Mouse (Mus musculus) lung, embryonic 14.5 days (tissue): ENCODE data around the gene Arpc5. TPM values are rescaled to one million over a fixed set of nuclear protein-coding genes. Genes with fewer than 3 reads are reported as not detected.
A peak's percentile ranks its signal among the peaks of the same experiment; 100 is the strongest.

Experiments used
- ATAC-seq: fragments of 200-750 bp; cut with Nextera tagmentation; 2 replicates; pipeline ENCODE4 v1.8.0; 2017; ENCODE audit warnings: mild to moderate bottlenecking, moderate TSS enrichment, moderate library complexity; ENCODE audit not compliant: insufficient read depth
- DNase-seq: peaks from one replicate; pipeline ENCODE4 v3.0.0-alpha.2; 2015
- H3K27ac ChIP-seq: fragments of 300-500 bp; sonication (generic); 2 replicates; pipeline ENCODE4 v1.5.1; 2014; ENCODE audit warnings: low read depth, mild to moderate bottlenecking, moderate library complexity
- H3K27me3 ChIP-seq: fragments of 300-500 bp; sonication (generic); 2 replicates; pipeline ENCODE4 v1.6.1; 2014; ENCODE audit warnings: low read length, control low read depth; ENCODE audit not compliant: insufficient read depth
- H3K36me3 ChIP-seq: fragments of 300-500 bp; sonication (generic); 2 replicates; pipeline ENCODE4 v1.6.1; 2014; ENCODE audit warnings: control low read depth; ENCODE audit not compliant: insufficient read depth
- H3K4me1 ChIP-seq: fragments of 300-500 bp; sonication (generic); 2 replicates; pipeline ENCODE4 v1.6.1; 2014; ENCODE audit warnings: antibody characterized with exemption, control low read depth; ENCODE audit not compliant: insufficient read depth
- H3K4me2 ChIP-seq: fragments of 300-500 bp; sonication (generic); 2 replicates; pipeline ENCODE4 v1.6.1; 2014; ENCODE audit warnings: mild to moderate bottlenecking
- H3K4me3 ChIP-seq: fragments of 300-500 bp; sonication (generic); 2 replicates; pipeline ENCODE4 v1.5.1; 2014; ENCODE audit warnings: low read depth, low read length
- H3K9ac ChIP-seq: fragments of 300-500 bp; sonication (generic); 2 replicates; pipeline ENCODE4 v1.6.1; 2014
- H3K9me3 ChIP-seq: fragments of 300-500 bp; sonication (generic); 2 replicates; pipeline ENCODE4 v1.6.1; 2016; ENCODE audit warnings: low read depth, low read length, control low read depth
- CTCF ChIP-seq: IDR thresholded peaks from 2 replicates; pipeline ENCODE4 v1.5.1; 2016; ENCODE audit warnings: antibody characterized with exemption, low read depth
- WGBS: fragments of 180-500 bp; shearing (Covaris S2); extraction: QIAGEN DNeasy Blood & Tissue Kit; methylation state at CpG from one replicate; pipeline ENCODE4 v1.1.7; 2014; 5-methylcytosine and 5-hydroxymethylcytosine counted together
- polyA plus RNA-seq: library from polyadenylated mRNA; unstranded; fragments of >200 nt; fragmentation: Nextera tagmentation; extraction: Ambion mirVana; gene quantifications from 2 replicates; pipeline ENCODE4 v1.2.1, GENCODE M21; 2014

The Arpc5 gene
- polyA plus RNA-seq, 1 experiment from 2014 or later = 253 TPM

DNA sequence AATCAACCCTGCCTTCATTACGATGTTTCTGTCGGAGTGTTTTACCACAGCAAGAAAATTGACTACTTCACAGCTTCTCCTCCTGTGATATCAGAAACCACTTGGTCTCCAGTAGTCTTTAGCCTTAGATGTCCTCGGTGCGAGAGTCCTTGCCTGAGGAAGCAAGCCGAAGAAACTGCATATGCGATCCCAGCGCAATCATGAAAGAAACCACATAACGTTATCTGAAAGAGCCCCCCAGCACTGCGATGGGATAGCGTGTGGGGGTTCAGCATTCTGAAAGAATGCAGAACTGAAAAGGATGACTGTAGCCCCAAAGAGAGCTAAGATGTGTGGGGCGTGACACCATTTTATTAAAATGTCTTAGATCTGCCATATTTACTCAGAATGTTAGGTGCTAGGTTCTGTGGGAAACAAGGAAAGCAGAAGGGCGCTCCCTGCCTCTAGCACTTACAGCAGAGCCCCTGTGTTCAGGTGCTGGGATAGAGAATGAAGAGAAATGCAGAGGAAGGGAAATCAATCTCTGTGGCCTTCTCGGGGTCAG is 34.4 kb downstream of the Arpc5 start:
- 79% methylated on average over 13 of the region's 13 CpGs for WGBS
- no peak for DNase-seq
- Histone ChIP-seq H3K4me2 (no peak overlapping the region), H3K9ac (no peak overlapping the region), H3K36me3 (no peaks in the 10 kb centered on the region), H3K9me3 (no peaks in the 10 kb centered on the region), H3K27me3 (no peaks in the 10 kb centered on the region), H3K4me3 (no peak overlapping the region), H3K27ac (no peak overlapping the region), H3K4me1 (0 out of 2 replicates have a peak, but pooled peaks cover 3% of the 10 kb centered on the region)
- ATAC-seq = no peak
- TF ChIP-seq CTCF = no peak

DNA sequence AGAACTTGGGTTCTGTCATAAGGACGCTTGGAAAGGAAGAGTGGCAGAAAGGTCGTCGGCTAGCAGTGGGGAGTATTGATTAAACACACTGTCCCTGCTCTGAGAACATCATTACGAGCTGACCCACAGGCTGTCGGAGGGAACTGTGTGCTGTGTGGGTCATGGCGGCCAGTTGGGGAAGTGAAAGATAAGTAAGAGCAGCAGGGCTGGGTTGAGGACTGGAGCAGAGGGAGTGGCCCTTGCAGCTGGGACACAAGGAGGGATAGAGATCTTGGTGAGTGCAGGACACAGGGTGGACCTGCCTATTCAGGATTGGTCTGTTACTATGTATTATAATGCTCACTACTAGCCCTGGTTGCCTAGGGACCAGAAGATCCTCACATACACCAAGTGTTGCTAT is 38.6 kb downstream of the Arpc5 start:
- no peak for ATAC-seq
- H3K36me3 ChIP-seq = no peaks in the 10 kb centered on the region
- no peak overlapping the region for H3K4me2 ChIP-seq
- WGBS = 72% methylated on average over 6 of the region's 6 CpGs
- no peak for DNase-seq
- TF ChIP-seq CTCF = no peak
- no peaks in the 10 kb centered on the region for H3K27me3 ChIP-seq
- H3K4me3 ChIP-seq = no peak overlapping the region
- H3K27ac ChIP-seq = no peak overlapping the region
- H3K9ac ChIP-seq = no peak overlapping the region
- H3K4me1 ChIP-seq = 0 out of 2 replicates have a peak, but pooled peaks cover under 1% of the 10 kb centered on the region
- H3K9me3 ChIP-seq = no peaks in the 10 kb centered on the region

DNA sequence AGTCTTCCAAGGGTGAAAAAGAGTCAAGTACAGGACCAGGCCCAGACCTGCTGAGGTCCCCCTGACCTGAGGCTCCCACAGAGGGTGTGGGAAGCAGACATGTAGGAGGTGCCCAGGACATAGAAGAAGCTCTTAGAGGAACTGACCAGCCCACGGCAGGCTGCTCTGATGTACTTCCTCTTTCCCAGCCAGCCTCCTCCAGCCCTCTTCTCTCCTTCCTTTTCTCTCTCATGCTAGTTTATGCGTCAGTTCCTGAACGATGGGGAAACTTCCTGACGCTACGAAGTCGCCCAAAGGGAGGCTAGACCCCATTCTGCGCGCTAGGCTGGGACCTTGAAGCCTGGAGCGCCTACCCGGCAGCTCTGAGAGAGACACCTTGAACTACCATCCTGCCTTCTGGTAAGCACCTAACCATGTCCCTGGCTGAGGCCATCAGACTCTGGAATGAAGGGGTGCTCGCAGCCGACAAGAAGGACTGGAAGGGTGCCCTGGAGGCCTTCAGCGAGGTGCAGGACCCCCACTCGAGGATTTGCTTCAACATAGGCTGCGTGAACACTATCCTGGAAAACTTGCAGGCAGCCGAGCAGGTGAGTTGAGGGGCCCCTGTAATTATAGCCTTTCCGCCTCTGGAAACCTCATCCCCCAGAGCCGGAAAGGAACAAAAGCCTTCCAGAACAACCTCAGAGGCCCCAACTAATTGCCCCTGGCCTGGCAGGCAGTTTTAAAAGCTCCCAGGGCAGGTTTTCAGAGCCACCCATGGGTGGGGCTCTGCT is 41.5 kb downstream of the Arpc5 start:
- Histone ChIP-seq H3K36me3 (no peaks in the 10 kb centered on the region), H3K9ac (no peak overlapping the region), H3K27me3 (no peaks in the 10 kb centered on the region), H3K4me1 (no peaks in the 10 kb centered on the region), H3K9me3 (no peaks in the 10 kb centered on the region), H3K4me2 (no peak overlapping the region), H3K27ac (no peak overlapping the region), H3K4me3 (no peak overlapping the region)
- ATAC-seq (no peak), DNase-seq (no peak)
- WGBS = 72% methylated on average over 18 of the region's 18 CpGs
- no peak for TF ChIP-seq CTCF

DNA sequence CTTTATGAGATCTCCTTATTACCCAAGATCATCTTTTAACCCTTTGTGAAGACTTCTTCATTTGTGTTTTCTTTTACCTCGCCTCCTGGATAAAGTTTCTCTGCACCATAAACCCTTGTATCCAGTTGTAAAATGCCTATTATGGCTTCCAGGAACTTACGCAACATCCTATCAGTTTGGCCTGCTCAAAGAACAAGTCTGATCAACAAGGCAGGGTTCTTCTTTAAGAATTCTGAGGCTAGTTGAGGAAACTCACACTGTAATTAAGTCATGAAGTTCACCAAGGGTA is 42.0 kb downstream of the Arpc5 start:
- no peak for ATAC-seq
- Histone ChIP-seq H3K36me3 (no peaks in the 10 kb centered on the region), H3K27me3 (no peaks in the 10 kb centered on the region), H3K9me3 (no peaks in the 10 kb centered on the region), H3K4me3 (no peak overlapping the region), H3K27ac (no peak overlapping the region), H3K4me2 (no peak overlapping the region), H3K9ac (no peak overlapping the region), H3K4me1 (no peaks in the 10 kb centered on the region)
- TF ChIP-seq CTCF = no peak
- WGBS = 83% methylated on average over 2 of the region's 2 CpGs
- no peak for DNase-seq

DNA sequence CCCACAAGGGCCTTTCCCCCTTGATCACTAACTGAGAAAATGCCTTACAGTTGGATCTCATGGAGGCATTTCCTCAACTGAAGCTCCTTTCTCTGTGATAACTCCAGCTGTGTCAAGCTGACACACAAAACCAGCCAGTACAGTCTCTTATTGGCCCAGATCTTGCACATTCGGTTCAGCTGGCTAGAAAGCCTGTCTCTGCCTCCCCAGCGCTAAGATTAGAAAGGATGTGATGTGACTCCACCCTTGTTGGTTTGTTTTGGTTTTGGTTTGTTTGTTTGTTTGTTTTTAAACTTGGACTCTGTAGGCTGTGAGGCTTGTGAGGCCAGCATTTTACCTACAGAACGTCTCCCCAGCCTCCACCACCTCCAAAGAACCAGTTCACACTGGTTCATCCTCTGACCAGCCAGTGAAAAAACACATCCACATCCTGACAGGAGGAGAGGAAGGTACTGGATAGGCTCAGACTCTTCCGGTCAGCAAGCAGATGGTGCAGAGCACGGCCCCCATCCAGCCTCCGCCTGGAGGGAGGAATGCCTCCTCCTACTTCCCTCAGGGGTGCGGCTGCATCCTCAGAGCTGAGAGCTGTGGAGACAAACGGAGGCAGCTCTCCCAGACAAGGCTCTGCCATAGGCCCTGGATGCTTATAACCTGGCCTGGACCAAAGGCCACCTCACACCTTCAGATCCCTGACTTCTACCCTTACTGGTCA is 43.4 kb downstream of the Arpc5 start:
- Histone ChIP-seq H3K4me1 (no peaks in the 10 kb centered on the region), H3K27me3 (no peaks in the 10 kb centered on the region), H3K4me3 (no peak overlapping the region), H3K4me2 (no peak overlapping the region), H3K9ac (no peak overlapping the region), H3K27ac (no peak overlapping the region), H3K36me3 (no peaks in the 10 kb centered on the region), H3K9me3 (no peaks in the 10 kb centered on the region)
- WGBS = 28% methylated on average over 8 of the region's 8 CpGs
- peak; percentile 61 for DNase-seq
- ATAC-seq = peak; percentile 87
- no peak for TF ChIP-seq CTCF

DNA sequence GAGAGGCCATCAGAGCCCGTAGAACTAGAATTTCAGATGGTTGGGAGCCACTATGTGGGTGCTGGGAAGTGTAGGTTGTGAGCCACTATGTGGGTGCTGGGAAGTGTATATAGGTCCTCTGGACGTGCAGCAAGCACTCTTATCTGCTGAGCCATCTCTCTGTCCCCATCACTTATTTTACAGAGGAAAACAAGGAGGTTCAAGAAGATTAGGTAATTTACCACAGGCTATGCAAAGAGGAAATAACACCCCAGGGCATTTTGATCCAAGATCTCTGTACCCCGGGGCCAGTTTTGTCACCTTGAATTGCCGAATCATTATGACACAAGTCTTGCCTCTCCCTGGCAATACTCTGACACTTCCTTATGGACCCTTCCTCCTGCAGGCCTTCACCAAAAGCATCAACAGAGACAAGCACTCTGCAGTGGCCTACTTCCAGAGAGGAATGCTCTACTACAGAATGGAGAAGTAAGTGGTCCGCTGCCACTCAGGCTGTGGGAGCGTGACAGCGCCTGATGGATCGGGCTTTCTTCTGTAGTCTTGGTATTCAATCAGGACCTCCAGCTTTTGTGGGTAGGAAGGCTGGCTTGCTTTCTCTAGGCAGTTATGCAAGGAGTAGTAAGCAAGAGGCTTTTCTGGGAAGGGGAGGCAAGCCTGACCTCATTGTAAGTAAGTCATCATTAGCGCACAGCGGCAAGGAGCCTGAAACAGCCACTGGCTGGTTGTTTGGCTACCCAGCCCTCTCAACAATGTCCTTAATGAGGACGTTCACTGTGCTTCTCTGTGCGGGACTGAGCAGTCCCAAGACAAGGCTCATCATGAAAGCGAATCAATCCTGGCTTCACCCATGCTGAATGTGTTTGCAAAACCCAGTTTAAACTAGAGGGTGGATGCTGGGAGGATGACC is 44.4 kb downstream of the Arpc5 start:
- ATAC-seq = no peak
- Histone ChIP-seq H3K4me3 (no peak overlapping the region), H3K27ac (no peak overlapping the region), H3K9me3 (no peaks in the 10 kb centered on the region), H3K4me1 (no peaks in the 10 kb centered on the region), H3K36me3 (no peaks in the 10 kb centered on the region), H3K4me2 (no peak overlapping the region), H3K27me3 (no peaks in the 10 kb centered on the region), H3K9ac (no peak overlapping the region)
- TF ChIP-seq CTCF = no peak
- 71% methylated on average over 13 of the region's 13 CpGs for WGBS
- DNase-seq = no peak

DNA sequence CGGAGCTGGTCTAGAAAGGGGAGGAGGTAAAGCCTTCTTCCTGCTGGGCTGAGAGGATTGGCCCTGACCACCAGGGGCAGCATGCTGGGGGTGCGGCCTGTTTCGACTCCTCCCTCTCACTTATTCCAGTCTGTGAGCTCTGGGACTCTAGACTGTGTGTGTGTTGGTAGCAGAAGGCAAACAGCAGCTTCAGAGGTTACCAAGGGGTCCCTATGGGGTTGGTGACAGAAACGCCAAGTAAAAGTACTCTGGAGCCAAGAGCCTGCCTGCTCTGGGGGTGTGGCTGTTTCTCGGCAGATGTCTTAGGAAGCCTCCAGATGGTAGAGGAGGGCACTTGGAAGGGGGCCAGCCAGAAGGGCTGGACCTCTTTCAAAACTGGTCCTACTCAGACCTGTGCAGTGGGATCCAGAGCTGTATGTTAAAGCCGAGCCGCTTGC is 48.9 kb downstream of the Arpc5 start:
- DNase-seq (peak; percentile 78), ATAC-seq (peak; percentile 88)
- TF ChIP-seq CTCF = peak; percentile 68
- no peak overlapping the region for H3K27ac ChIP-seq
- no peak overlapping the region for H3K4me3 ChIP-seq
- no peaks in the 10 kb centered on the region for H3K36me3 ChIP-seq
- H3K9ac ChIP-seq = no peak overlapping the region
- WGBS = 29% methylated on average over 7 of the region's 7 CpGs
- H3K4me1 ChIP-seq = no peaks in the 10 kb centered on the region
- H3K4me2 ChIP-seq = peak overlapping the region; percentile 31
- H3K27me3 ChIP-seq = no peaks in the 10 kb centered on the region
- no peaks in the 10 kb centered on the region for H3K9me3 ChIP-seq
